Mouse (Mus musculus) adipocyte (in vitro differentiated cells): ENCODE data around the gene Olfr124.

ENCODE experiments used
- DNase-seq: peaks from one replicate; pipeline ENCODE4 v3.0.0-alpha.2; 2016; ENCODE audit warnings: low spot score

Olfr124 gene

DNA sequence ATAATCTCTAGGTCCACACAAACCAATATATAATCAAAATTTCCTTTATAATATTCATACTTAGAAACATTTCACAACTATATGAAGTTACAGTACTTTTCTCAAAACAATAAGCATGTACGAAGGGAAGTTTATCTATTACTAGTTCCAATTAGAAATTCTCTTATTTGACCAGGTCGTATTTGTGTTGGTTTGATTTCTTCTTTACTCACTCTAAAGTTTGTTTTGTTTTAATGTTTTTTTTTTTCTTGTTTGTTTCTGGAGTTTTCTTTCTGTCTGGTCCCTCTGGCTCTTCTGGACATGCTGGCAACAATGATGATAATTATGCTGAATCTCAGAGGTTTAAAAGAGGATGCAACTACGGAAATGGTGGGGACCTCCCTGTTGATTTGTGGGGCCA, at the start of gene Olfr124:
Olfr124 (plus strand) TSS at position 301 of the 400 bp plus-strand sequence.
- no peak for DNase-seq

GRCm38 (mm10) chr17:37768307-37768706, 31.4 kb upstream of the Olfr124 start, which contains the start of gene Olfr122:
Gene Olfr122 (plus strand): TSS chr17:37768607.
- no peak for DNase-seq

GRCm38 (mm10) chr17:37793229-37793628, 6.5 kb upstream of the Olfr124 start, which contains the start of gene Olfr123:
Gene Olfr123 (plus strand): TSS chr17:37793529.
- no peak for DNase-seq

DNA sequence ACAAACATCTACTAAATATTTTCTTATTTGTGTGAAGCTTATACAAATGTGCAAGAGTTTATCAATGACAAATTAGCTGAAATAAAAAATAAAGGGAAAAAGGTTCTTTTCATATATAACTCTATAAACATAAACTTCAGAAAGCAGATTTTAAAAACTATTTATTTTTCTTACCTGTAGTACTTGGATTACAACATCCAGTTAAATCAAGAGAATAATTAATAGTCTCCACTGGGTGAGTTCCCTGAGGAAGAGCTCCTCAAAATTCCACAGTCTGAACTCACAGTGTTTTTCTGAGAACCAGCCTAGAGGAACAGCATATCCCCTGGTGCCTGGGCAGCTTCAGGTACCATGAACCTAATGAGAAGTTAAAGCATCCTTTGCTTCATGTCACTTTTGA, 33.0 kb downstream of the Olfr124 start, which contains the start of gene Olfr125:
Olfr125 (plus strand) TSS at position 301 of the 400 bp plus-strand sequence.
- DNase-seq: no peak

DNA sequence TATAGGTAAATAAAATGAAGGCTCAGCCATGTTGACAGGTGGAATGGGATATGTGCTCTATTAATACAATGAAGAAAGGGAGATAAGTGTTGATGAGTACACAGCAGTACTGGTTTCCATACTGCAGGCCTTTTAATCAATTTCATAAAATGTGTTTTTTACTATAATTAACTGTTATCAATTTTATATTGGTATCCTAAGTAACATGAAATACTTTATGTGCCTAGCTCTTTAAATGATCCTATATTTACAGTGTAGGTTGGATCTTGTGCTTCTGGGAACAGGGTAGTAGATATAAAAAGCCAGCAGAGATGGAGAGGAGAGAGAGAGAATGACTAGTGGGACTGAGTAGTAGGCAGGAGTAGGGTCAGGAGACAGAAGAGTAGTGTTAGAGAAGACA, 47.5 kb downstream of the Olfr124 start, which contains the start of gene Olfr126:
Olfr126 (plus strand) TSS at position 301 of the 400 bp plus-strand sequence.
- DNase-seq: no peak
